Mouse (Mus musculus): ENCODE results near the gene Pts. TPM values are rescaled to one million over a fixed set of nuclear protein-coding genes. Genes with fewer than 3 reads are reported as not detected.

Pts gene
- total RNA-seq, 2 experiments from 2014 or later, result 31.7 to 36.8 TPM

- intact Hi-C loops (cut with DNase I), result no loop called here
Measured at GRCm38 (mm10) chr9:50495405-50496150, 32.9 kb downstream of the Pts start.

GRCm38 (mm10) chr9:50494311-50494710 lies 34.2 kb downstream of the Pts start, which contains the start of gene Plet1:
Plet1 (plus strand) TSS chr9:50494525.
- intact Hi-C loops (cut with DNase I), result no loop called here

More at GRCm38 (mm10) chr9:50495405-50496150, 32.9 kb downstream of the Pts start:
- peak in 1 of 2 experiments; percentile 14 for DNase-seq

GRCm38 (mm10) chr9:50493777-50494176 lies 34.7 kb downstream of the Pts start:
- intact Hi-C loops (cut with DNase I), result no loop called here

More at GRCm38 (mm10) chr9:50494311-50494710, 34.2 kb downstream of the Pts start, which contains the start of gene Plet1:
- DNase-seq, result no peak

GRCm38 (mm10) chr9:50491531-50492045 lies 36.9 kb downstream of the Pts start:
- intact Hi-C loops (cut with DNase I), result no loop called here
- DNase-seq, result no peak

More at GRCm38 (mm10) chr9:50493777-50494176, 34.7 kb downstream of the Pts start:
- DNase-seq, result no peak

- intact Hi-C loops (cut with DNase I), result no loop called here
- DNase-seq, result no peak
Measured at GRCm38 (mm10) chr9:50490836-50491235, 37.7 kb downstream of the Pts start.

- intact Hi-C loops (cut with DNase I), result no loop called here
- DNase-seq, result no peak
Measured at GRCm38 (mm10) chr9:50485521-50485920, 43.0 kb downstream of the Pts start.

- no peak for DNase-seq
- intact Hi-C loops (cut with DNase I), result no loop called here
Measured at GRCm38 (mm10) chr9:50482743-50483142, 45.8 kb downstream of the Pts start.

GRCm38 (mm10) chr9:50479476-50479875 lies 49.0 kb downstream of the Pts start:
- DNase-seq, result no peak
- intact Hi-C loops (cut with DNase I), result no loop called here

- no peak for DNase-seq
Measured at GRCm38 (mm10) chr9:50478826-50479225, 49.7 kb downstream of the Pts start.

GRCm38 (mm10) chr9:50477270-50477669 lies 51.3 kb downstream of the Pts start:
- DNase-seq, result no peak
- intact Hi-C loops (cut with DNase I), result no loop called here

More at GRCm38 (mm10) chr9:50478826-50479225, 49.7 kb downstream of the Pts start:
- intact Hi-C loops (cut with DNase I), result no loop called here

GRCm38 (mm10) chr9:50476651-50477050 lies 51.9 kb downstream of the Pts start:
- intact Hi-C loops (cut with DNase I), result no loop called here
- DNase-seq, result no peak

- DNase-seq, result no peak
- intact Hi-C loops (cut with DNase I), result no loop called here
Measured at GRCm38 (mm10) chr9:50475745-50476144, 52.8 kb downstream of the Pts start.

GRCm38 (mm10) chr9:50475318-50475717 lies 53.2 kb downstream of the Pts start:
- intact Hi-C loops (cut with DNase I), result no loop called here

More at GRCm38 (mm10) chr9:50475318-50475717, 53.2 kb downstream of the Pts start:
- no peak for DNase-seq

Other genes starting within 250 kb of the Pts start
- 100 to 1,000 TPM; 583 to 589 TPM for gene Rpl10-ps3, start 183.8 kb downstream of the Pts start, total RNA-seq (2021)
- gene Plet1, start 34.2 kb downstream of the Pts start, total RNA-seq (2021), result 1 to 10 TPM; 1.2 to 2.6 TPM
- 1 to 10 TPM; 1.3 to 2.5 TPM for gene Il18, start 26.1 kb upstream of the Pts start, total RNA-seq (2021)
- under 1 TPM; 0.19 to 0.20 TPM for gene Bco2, start 26.5 kb upstream of the Pts start, total RNA-seq (2021)
- not detected for gene Tex12, start 32.6 kb upstream of the Pts start, total RNA-seq (2021)
- gene Sdhd, start 75.1 kb upstream of the Pts start, total RNA-seq (2021), result 100 to 1,000 TPM; 780 to 786 TPM
- 100 to 1,000 TPM; 215 to 218 TPM for gene Timm8b, start 75.2 kb upstream of the Pts start, total RNA-seq (2021)
- under 1 TPM; 0.26 to 0.92 TPM for gene Pih1d2, start 88.6 kb upstream of the Pts start, total RNA-seq (2021)
- gene Nkapd1, start 88.7 kb upstream of the Pts start, total RNA-seq (2021), result 10 to 100 TPM; 22.6 to 23.3 TPM
- gene Dlat, start 131.1 kb upstream of the Pts start, total RNA-seq (2021), result 100 to 1,000 TPM; 336 to 364 TPM
- gene Dixdc1, start 210.8 kb upstream of the Pts start, total RNA-seq (2021), result 1 to 10 TPM; 7.4 to 7.7 TPM
- 1 to 10 TPM; 3.6 to 5.6 TPM for gene 2310030G06Rik, start 217.8 kb upstream of the Pts start, total RNA-seq (2021)
- 1,000 to 10,000 TPM; 1,315 to 1,426 TPM for gene Cryab, start 222.6 kb upstream of the Pts start, total RNA-seq (2021)
- gene Hspb2, start 223.6 kb upstream of the Pts start, total RNA-seq (2021), result 100 to 1,000 TPM; 119 to 133 TPM
- gene Fdxacb1, start 239.5 kb upstream of the Pts start, total RNA-seq (2021), result 1 to 10 TPM; 6.6 to 6.9 TPM
- 10 to 100 TPM; 10.5 to 16.1 TPM for gene Alg9, start 246.3 kb upstream of the Pts start, total RNA-seq (2021)
- gene 1110032A03Rik, start 246.8 kb upstream of the Pts start, total RNA-seq (2021), result 10 to 100 TPM; 12.5 to 13.9 TPM

Measured in heart, postnatal 10 days (tissue).